Mouse (Mus musculus): ENCODE measurements around the gene Sept14.

DNA sequence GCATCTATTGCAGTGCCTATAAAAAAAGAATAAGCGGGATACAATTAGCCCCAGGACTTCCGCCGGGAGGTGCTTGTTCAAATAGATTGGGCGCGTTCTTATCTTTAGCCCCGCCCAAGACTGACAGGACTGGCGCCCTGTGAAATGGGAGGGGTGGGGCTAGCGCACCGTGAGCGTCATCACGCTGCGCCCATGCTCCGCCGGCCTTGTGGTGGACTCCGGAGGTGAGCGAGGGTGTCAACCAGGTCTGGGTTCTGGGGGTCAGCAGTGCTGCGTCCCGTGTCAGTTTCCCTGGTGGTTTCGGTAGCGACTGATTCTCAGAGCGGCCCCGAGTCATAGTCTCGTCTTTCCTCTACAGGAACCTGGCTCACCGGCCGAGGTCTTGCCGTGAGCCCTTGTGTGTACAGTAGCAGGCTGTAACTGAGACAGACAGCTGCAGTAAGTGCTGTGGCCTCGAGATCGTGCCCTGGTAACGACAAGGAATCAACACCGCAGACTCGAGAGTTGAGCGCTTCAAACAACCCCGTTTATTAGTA lies 7.1 kb upstream of the Sept14 start, which contains the start of gene Mrps17:
- TF ChIP-seq CTCF (conservative IDR thresholded peaks at IDR 0.05 in 1 of 2, IDR thresholded peaks at IDR 0.05 in 1 of 2; ENCODE audit: low read depth in 2 of 2, low read length in 2 of 2) (no peak), POLR2A (IDR thresholded peaks at IDR 0.05; ENCODE audit: low read depth, low read length) (peak; percentile 95), SIN3A (IDR thresholded peaks at IDR 0.05; ENCODE audit: low read length) (peak; percentile 95), CHD2 (IDR thresholded peaks at IDR 0.05; ENCODE audit: low read length) (peak; percentile 71)

All from CH12.LX (cell line).